Comparison of ENCODE assay signal across 16 mouse cellular contexts in genomic region chr7:131647583-131647982, GRCm38 (mm10).
"Had no signal": no experiment of that assay in that cellular context is flagged by ENCODE, and none has a peak within 500 bp of the region (broad histone marks: within the 10 kb centered on the region; RNA-seq: fewer than 3 reads in every experiment).

No protein-coding gene starts in this region.

- H3K27ac ChIP-seq: intestine, embryonic 15.5 days; left cerebral cortex, adult 2 months; liver, embryonic 13.5 days; lung, embryonic 15.5 days; macrophage; midbrain, embryonic 12.5 days; midbrain, embryonic 15.5 days; neural tube, embryonic 13.5 days; stomach, embryonic 15.5 days had no signal

- H3K4me1 ChIP-seq: intestine, embryonic 15.5 days; liver, embryonic 13.5 days had no signal

- ATAC-seq: hindbrain, embryonic 16.5 days; intestine, embryonic 15.5 days; midbrain, embryonic 15.5 days had no signal

- H3K9me3 ChIP-seq: intestine, embryonic 15.5 days; liver, embryonic 13.5 days; lung, embryonic 15.5 days; midbrain, embryonic 12.5 days; midbrain, embryonic 15.5 days; neural tube, embryonic 13.5 days; stomach, embryonic 15.5 days had no signal

- H3K4me3 ChIP-seq: intestine, embryonic 15.5 days; left cerebral cortex, adult 2 months; liver, embryonic 13.5 days; lung, embryonic 15.5 days; midbrain, embryonic 12.5 days; midbrain, embryonic 15.5 days; neural tube, embryonic 13.5 days; stomach, embryonic 15.5 days had no signal

- H3K36me3 ChIP-seq: intestine, embryonic 15.5 days; liver, embryonic 13.5 days; lung, embryonic 15.5 days; midbrain, embryonic 12.5 days; midbrain, embryonic 15.5 days; neural tube, embryonic 13.5 days; stomach, embryonic 15.5 days had no signal

- H3K9ac ChIP-seq: intestine, embryonic 15.5 days; liver, embryonic 13.5 days; lung, embryonic 15.5 days; midbrain, embryonic 12.5 days; midbrain, embryonic 15.5 days; neural tube, embryonic 13.5 days; stomach, embryonic 15.5 days had no signal

- H3K4me2 ChIP-seq: intestine, embryonic 15.5 days; liver, embryonic 13.5 days; lung, embryonic 15.5 days; midbrain, embryonic 12.5 days; midbrain, embryonic 15.5 days; neural tube, embryonic 13.5 days; stomach, embryonic 15.5 days had no signal

- DNase-seq: kidney, adult 11 months; layer of hippocampus, postnatal 36 days; liver, embryonic 13.5 days; retina, postnatal 1 day; right cerebral cortex, postnatal 25 days; spleen, adult 18-20 months; thymus, postnatal 36 days had no signal
